Mouse (Mus musculus): Measurements from ENCODE around the gene Sbds. TPM values are rescaled to one million over a fixed set of nuclear protein-coding genes. Genes with fewer than 3 reads are reported as not detected.
"Not testable (repeated sequence)": the region's sequence is repeated elsewhere in the genome, so short reads cannot be mapped to it uniquely, and the experiment has no call there.

Gene Sbds
- polyA plus RNA-seq, 1 experiment: 43.2 TPM

GRCm38 (mm10) chr5:130267316-130267715 is 12.0 kb upstream of the Sbds start:
- no peaks in the 10 kb centered on the region for H3K79me2 ChIP-seq (ENCODE audit: control insufficient read depth, insufficient read depth)
- H3ac ChIP-seq (ENCODE audit: control insufficient read depth, insufficient read length, low read depth): no peak overlapping the region
- H3K79me3 ChIP-seq (ENCODE audit: low read depth): peaks cover 1% of the 10 kb centered on the region
- no peaks in the 10 kb centered on the region for H3K27me3 ChIP-seq (ENCODE audit: control insufficient read depth, insufficient read depth, insufficient read length)
- H3K4me3 ChIP-seq (ENCODE audit: insufficient read depth, poor library complexity, severe bottlenecking): no peak overlapping the region
- TF ChIP-seq CEBPB (IDR thresholded peaks at IDR 0.05; ENCODE audit: low read depth) (no peak), CTCF (IDR thresholded peaks at IDR 0.05; ENCODE audit: control insufficient read depth, insufficient read depth, insufficient read length) (peak; percentile 28)
- H3K36me3 ChIP-seq (ENCODE audit: control insufficient read depth, insufficient read depth): peaks cover 24% of the 10 kb centered on the region

GRCm38 (mm10) chr5:130266651-130267050 is 11.3 kb upstream of the Sbds start:
- H3K79me2 ChIP-seq (ENCODE audit: control insufficient read depth, insufficient read depth): no peaks in the 10 kb centered on the region
- peaks cover 24% of the 10 kb centered on the region for H3K36me3 ChIP-seq (ENCODE audit: control insufficient read depth, insufficient read depth)
- no peaks in the 10 kb centered on the region for H3K27me3 ChIP-seq (ENCODE audit: control insufficient read depth, insufficient read depth, insufficient read length)
- H3ac ChIP-seq (ENCODE audit: control insufficient read depth, insufficient read length, low read depth): no peak overlapping the region
- TF ChIP-seq MYOD1 (IDR thresholded peaks at IDR 0.05; ENCODE audit: control insufficient read depth, insufficient read length, low read depth): no peak
- no peak for TF ChIP-seq FOSL1 (IDR thresholded peaks at IDR 0.05; ENCODE audit: insufficient read depth, low read length, poor library complexity, severe bottlenecking)
- no peak for TF ChIP-seq CEBPB (IDR thresholded peaks at IDR 0.05; ENCODE audit: low read depth)
- TF ChIP-seq MYOG (IDR thresholded peaks at IDR 0.05; ENCODE audit: control insufficient read depth, extremely low read depth, insufficient read length): no peak
- no peak for TF ChIP-seq USF1 (IDR thresholded peaks at IDR 0.05; ENCODE audit: low read depth)
- TF ChIP-seq MAX (IDR thresholded peaks at IDR 0.05): no peak
- TF ChIP-seq CTCF (IDR thresholded peaks at IDR 0.05; ENCODE audit: control insufficient read depth, insufficient read depth, insufficient read length): peak; percentile 10
- H3K79me3 ChIP-seq (ENCODE audit: low read depth): peaks cover 1% of the 10 kb centered on the region
- no peak overlapping the region for H3K4me3 ChIP-seq (ENCODE audit: insufficient read depth, poor library complexity, severe bottlenecking)

- peaks cover 20% of the 10 kb centered on the region for H3K36me3 ChIP-seq (ENCODE audit: control insufficient read depth, insufficient read depth)
- no peak overlapping the region for H3ac ChIP-seq (ENCODE audit: control insufficient read depth, insufficient read length, low read depth)
- H3K79me2 ChIP-seq (ENCODE audit: control insufficient read depth, insufficient read depth): no peaks in the 10 kb centered on the region
- peaks cover 1% of the 10 kb centered on the region for H3K79me3 ChIP-seq (ENCODE audit: low read depth)
- no peak overlapping the region for H3K4me3 ChIP-seq (ENCODE audit: insufficient read depth, poor library complexity, severe bottlenecking)
- no peaks in the 10 kb centered on the region for H3K27me3 ChIP-seq (ENCODE audit: control insufficient read depth, insufficient read depth, insufficient read length)
- TF ChIP-seq CEBPB (IDR thresholded peaks at IDR 0.05; ENCODE audit: low read depth): no peak
- no peak for TF ChIP-seq CTCF (IDR thresholded peaks at IDR 0.05; ENCODE audit: control insufficient read depth, insufficient read depth, insufficient read length)
- TF ChIP-seq USF1 (IDR thresholded peaks at IDR 0.05; ENCODE audit: low read depth): no peak
- no peak for TF ChIP-seq MYOD1 (IDR thresholded peaks at IDR 0.05; ENCODE audit: control insufficient read depth, insufficient read length, low read depth)
- TF ChIP-seq FOSL1 (IDR thresholded peaks at IDR 0.05; ENCODE audit: insufficient read depth, low read length, poor library complexity, severe bottlenecking): no peak
- no peak for TF ChIP-seq MAX (IDR thresholded peaks at IDR 0.05)
- no peak for TF ChIP-seq MYOG (IDR thresholded peaks at IDR 0.05; ENCODE audit: control insufficient read depth, extremely low read depth, insufficient read length)
These were observed 9.2 kb upstream of the Sbds start for GRCm38 (mm10) chr5:130264433-130265005.

- Histone ChIP-seq H3K4me3 (ENCODE audit: insufficient read depth, poor library complexity, severe bottlenecking) (no peak overlapping the region), H3K79me2 (ENCODE audit: control insufficient read depth, insufficient read depth) (peaks cover 6% of the 10 kb centered on the region), H3K36me3 (ENCODE audit: control insufficient read depth, insufficient read depth) (peaks cover 14% of the 10 kb centered on the region), H3K79me3 (ENCODE audit: low read depth) (peaks cover 2% of the 10 kb centered on the region), H3K27me3 (ENCODE audit: control insufficient read depth, insufficient read depth, insufficient read length) (no peaks in the 10 kb centered on the region), H3ac (ENCODE audit: control insufficient read depth, insufficient read length, low read depth) (no peak overlapping the region)
- TF ChIP-seq FOSL1 (IDR thresholded peaks at IDR 0.05; ENCODE audit: insufficient read depth, low read length, poor library complexity, severe bottlenecking) (no peak), MYOD1 (IDR thresholded peaks at IDR 0.05; ENCODE audit: control insufficient read depth, insufficient read length, low read depth) (no peak), MYOG (IDR thresholded peaks at IDR 0.05; ENCODE audit: control insufficient read depth, extremely low read depth, insufficient read length) (no peak), USF1 (IDR thresholded peaks at IDR 0.05; ENCODE audit: low read depth) (no peak), CTCF (IDR thresholded peaks at IDR 0.05; ENCODE audit: control insufficient read depth, insufficient read depth, insufficient read length) (no peak), CEBPB (IDR thresholded peaks at IDR 0.05; ENCODE audit: low read depth) (no peak), MAX (IDR thresholded peaks at IDR 0.05) (no peak)
These were observed 8.1 kb upstream of the Sbds start for GRCm38 (mm10) chr5:130263454-130263853.

GRCm38 (mm10) chr5:130257303-130257702 is 2.0 kb upstream of the Sbds start:
- Histone ChIP-seq H3ac (ENCODE audit: control insufficient read depth, insufficient read length, low read depth) (peak overlapping the region; percentile 97), H3K27me3 (ENCODE audit: control insufficient read depth, insufficient read depth, insufficient read length) (no peaks in the 10 kb centered on the region), H3K4me3 (ENCODE audit: insufficient read depth, poor library complexity, severe bottlenecking) (peak overlapping the region; percentile 50), H3K79me2 (ENCODE audit: control insufficient read depth, insufficient read depth) (peaks cover 51% of the 10 kb centered on the region), H3K36me3 (ENCODE audit: control insufficient read depth, insufficient read depth) (peaks cover 19% of the 10 kb centered on the region), H3K79me3 (ENCODE audit: low read depth) (peaks cover 30% of the 10 kb centered on the region)
- no peak for TF ChIP-seq MYOG (IDR thresholded peaks at IDR 0.05; ENCODE audit: control insufficient read depth, extremely low read depth, insufficient read length)
- TF ChIP-seq USF1 (IDR thresholded peaks at IDR 0.05; ENCODE audit: low read depth): no peak
- no peak for TF ChIP-seq MAX (IDR thresholded peaks at IDR 0.05)
- no peak for TF ChIP-seq MYOD1 (IDR thresholded peaks at IDR 0.05; ENCODE audit: control insufficient read depth, insufficient read length, low read depth)
- no peak for TF ChIP-seq CEBPB (IDR thresholded peaks at IDR 0.05; ENCODE audit: low read depth)

- H3K79me3 ChIP-seq (ENCODE audit: low read depth): peaks cover 34% of the 10 kb centered on the region
- H3K27me3 ChIP-seq (ENCODE audit: control insufficient read depth, insufficient read depth, insufficient read length): no peaks in the 10 kb centered on the region
- H3K4me3 ChIP-seq (ENCODE audit: insufficient read depth, poor library complexity, severe bottlenecking): peak overlapping the region; percentile 50
- peaks cover 57% of the 10 kb centered on the region for H3K79me2 ChIP-seq (ENCODE audit: control insufficient read depth, insufficient read depth)
- TF ChIP-seq MAX (IDR thresholded peaks at IDR 0.05): peak; percentile 47
- no peak for TF ChIP-seq CTCF (IDR thresholded peaks at IDR 0.05; ENCODE audit: control insufficient read depth, insufficient read depth, insufficient read length)
- peaks cover 24% of the 10 kb centered on the region for H3K36me3 ChIP-seq (ENCODE audit: control insufficient read depth, insufficient read depth)
- peak overlapping the region; percentile 97 for H3ac ChIP-seq (ENCODE audit: control insufficient read depth, insufficient read length, low read depth)
These were observed 1.4 kb upstream of the Sbds start for GRCm38 (mm10) chr5:130256678-130257271.

GRCm38 (mm10) chr5:130255799-130256525 is 632 bp upstream of the Sbds start:
- H3K4me3 ChIP-seq (ENCODE audit: insufficient read depth, poor library complexity, severe bottlenecking): peak overlapping the region; percentile 88
- not testable (repeated sequence) for H3K27me3 ChIP-seq (ENCODE audit: control insufficient read depth, insufficient read depth, insufficient read length)
- peaks cover 32% of the 10 kb centered on the region for H3K36me3 ChIP-seq (ENCODE audit: control insufficient read depth, insufficient read depth)
- H3ac ChIP-seq (ENCODE audit: control insufficient read depth, insufficient read length, low read depth): peak overlapping the region; percentile 59
- peaks cover 36% of the 10 kb centered on the region for H3K79me3 ChIP-seq (ENCODE audit: low read depth)
- H3K79me2 ChIP-seq (ENCODE audit: control insufficient read depth, insufficient read depth): peaks cover 65% of the 10 kb centered on the region
